Mouse (Mus musculus): Measurements from ENCODE around the gene Ppm1j. TPM values are rescaled to one million over a fixed set of nuclear protein-coding genes. Genes with fewer than 3 reads are reported as not detected.

The Ppm1j gene
- polyA plus RNA-seq (2015; fragmentation: Nextera tagmentation; extraction: Ambion mirVana) = 1.8 and 5.1 TPM in 2 replicates

GRCm38 (mm10) chr3:104780561-104781420 is at the start of gene Ppm1j:
Gene Ppm1j, plus strand, starts transcription at chr3:104781056.

DNA sequence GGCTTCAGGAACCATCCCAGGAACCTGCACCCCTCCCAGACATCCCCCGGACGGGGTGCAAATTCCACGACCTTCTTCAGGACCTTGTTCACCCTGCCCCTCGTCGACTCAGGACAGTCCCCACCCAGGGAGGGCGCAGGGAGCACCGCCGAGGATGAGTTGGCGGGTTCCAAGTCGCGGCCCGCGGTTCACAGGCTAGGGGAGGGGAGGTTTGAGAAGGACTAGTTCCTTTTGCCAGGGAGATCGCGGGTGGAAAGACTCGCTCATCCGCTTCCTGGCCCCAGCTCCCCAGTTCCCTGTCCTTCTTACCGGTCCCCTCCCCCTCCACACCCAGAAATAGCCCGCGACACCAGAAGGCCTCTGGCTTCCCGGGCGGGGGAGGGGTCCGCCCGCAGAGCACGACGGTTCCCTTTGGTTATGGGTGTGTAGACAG is 631 bp downstream of the Ppm1j start, which contains the start of gene Fam19a3:
TSS of gene Fam19a3 (minus strand) at position 370 of the 433 bp plus-strand sequence.

DNA sequence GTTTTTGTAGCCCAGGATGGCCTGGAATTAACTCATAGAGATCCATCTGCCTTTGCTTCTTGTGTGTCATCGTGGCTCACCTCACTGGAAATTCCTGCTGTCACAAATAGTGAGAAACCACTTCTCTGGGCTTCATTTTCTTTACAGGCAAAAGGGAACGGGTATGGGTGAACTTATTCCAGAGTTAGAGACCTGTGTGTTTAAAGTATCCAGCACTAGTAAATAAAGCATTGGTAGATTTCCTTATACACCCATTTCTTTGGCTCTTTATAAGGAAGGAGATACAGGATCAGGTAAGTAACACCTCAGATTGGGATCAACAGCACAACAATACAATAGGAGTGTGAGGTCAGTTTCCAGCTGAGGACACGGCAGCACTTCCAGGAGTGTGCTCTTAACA is 7.2 kb downstream of the Ppm1j start, which contains the start of gene Rhoc:
TSS of gene Rhoc (plus strand) at position 301 of the 400 bp plus-strand sequence.

GRCm38 (mm10) chr3:104817991-104818748 is 37.3 kb downstream of the Ppm1j start, which contains the start of gene Mov10:
Gene Mov10, minus strand, starts transcription at chr3:104818563.

Other genes starting within 250 kb of the Ppm1j start
- 22.3 and 24.6 TPM in 2 replicates for gene Slc16a1, start 142.4 kb upstream of the Ppm1j start, polyA plus RNA-seq (2015; fragmentation: Nextera tagmentation; extraction: Ambion mirVana)
- gene Fam19a3, start 784 bp downstream of the Ppm1j start, polyA plus RNA-seq (2015; fragmentation: Nextera tagmentation; extraction: Ambion mirVana) = 0.05 TPM in 1 of 2 replicates, not detected in the other
- 79.1 and 85.0 TPM in 2 replicates for gene Rhoc, start 7.3 kb downstream of the Ppm1j start, polyA plus RNA-seq (2015; fragmentation: Nextera tagmentation; extraction: Ambion mirVana)
- 9.7 and 11.6 TPM in 2 replicates for gene Mov10, start 37.5 kb downstream of the Ppm1j start, polyA plus RNA-seq (2015; fragmentation: Nextera tagmentation; extraction: Ambion mirVana)
- gene St7l, start 82.9 kb downstream of the Ppm1j start, polyA plus RNA-seq (2015; fragmentation: Nextera tagmentation; extraction: Ambion mirVana) = 24.8 and 31.7 TPM in 2 replicates
- 89.3 and 96.2 TPM in 2 replicates for gene Capza1, start 83.4 kb downstream of the Ppm1j start, polyA plus RNA-seq (2015; fragmentation: Nextera tagmentation; extraction: Ambion mirVana)
- gene Wnt2b, start 180.9 kb downstream of the Ppm1j start, polyA plus RNA-seq (2015; fragmentation: Nextera tagmentation; extraction: Ambion mirVana) = 0.49 and 0.64 TPM in 2 replicates

Measured in neural tube, postnatal 0 days (tissue).